Comparison of ENCODE assay signal across 12 mouse cellular contexts in the genomic region with DNA sequence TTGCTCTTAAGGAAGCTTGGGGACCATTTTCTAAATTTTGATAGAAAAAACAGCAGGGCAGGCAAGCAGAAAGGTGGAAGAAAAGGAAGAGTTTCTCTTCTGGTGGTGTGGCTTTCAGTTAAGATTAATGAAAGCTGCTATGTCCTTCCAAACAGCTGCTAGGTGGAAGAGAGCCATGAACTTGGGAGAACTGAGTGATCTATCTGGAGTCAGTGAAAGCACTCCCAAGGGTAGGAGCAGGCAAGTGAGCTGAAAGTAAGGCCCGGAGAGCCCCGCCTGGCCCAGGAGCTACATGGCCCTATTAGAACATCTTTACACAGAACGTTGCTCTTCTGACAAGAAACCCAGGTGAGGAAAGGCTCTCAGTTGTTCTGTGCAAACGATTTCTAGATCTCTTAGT.
DNase-seq lines count a peak whose midpoint lies in the region; ATAC-seq and TF ChIP-seq lines count a peak whose summit lies in the region.
"Had no signal": no experiment of that assay in that cellular context is flagged by ENCODE, and none has a peak within 500 bp of the region (broad histone marks: within the 10 kb centered on the region; RNA-seq: fewer than 3 reads in every experiment).

No protein-coding gene starts in this region.

- WGBS in kidney, embryonic 14.5 days = 76% methylated on average over 4 of the region's 4 CpGs
- 71% methylated on average over 4 of the region's 4 CpGs for WGBS in intestine, postnatal 0 days

- H3K4me1 ChIP-seq in kidney, embryonic 14.5 days (ENCODE audit: control insufficient read depth, insufficient read depth, low read length) = no peaks in the 10 kb centered on the region
- no peaks in the 10 kb centered on the region for H3K4me1 ChIP-seq in intestine, postnatal 0 days (replicated peaks; ENCODE audit: control insufficient read depth, insufficient read depth, low read length)

- no peak overlapping the region for H3K9ac ChIP-seq in kidney, embryonic 14.5 days (ENCODE audit: low read depth, low read length)
- no peak overlapping the region for H3K9ac ChIP-seq in intestine, postnatal 0 days (ENCODE audit: low read depth, low read length)
- H3K9ac ChIP-seq: liver, postnatal 0 days had no signal

- no peaks in the 10 kb centered on the region for H3K9me3 ChIP-seq in kidney, embryonic 14.5 days (ENCODE audit: control insufficient read depth, low read length)
- H3K9me3 ChIP-seq in intestine, postnatal 0 days (ENCODE audit: control insufficient read depth) = no peaks in the 10 kb centered on the region

- no peaks in the 10 kb centered on the region for H3K36me3 ChIP-seq in kidney, embryonic 14.5 days (ENCODE audit: control insufficient read depth, insufficient read depth, low read length)
- H3K36me3 ChIP-seq in intestine, postnatal 0 days (ENCODE audit: control insufficient read depth, insufficient read depth) = no peaks in the 10 kb centered on the region

- no peak for TF ChIP-seq CTCF in intestine, postnatal 0 days (IDR thresholded peaks at IDR 0.05; ENCODE audit: low read depth)

- no peak overlapping the region for H3K27ac ChIP-seq in kidney, embryonic 14.5 days (ENCODE audit: low read depth, low read length)
- H3K27ac ChIP-seq in intestine, postnatal 0 days (ENCODE audit: low read depth, low read length) = no peak overlapping the region
- H3K27ac ChIP-seq: left cerebral cortex, adult 2 months had no signal

- no peak overlapping the region for H3K4me3 ChIP-seq in kidney, embryonic 14.5 days (ENCODE audit: low read length)
- no peak overlapping the region for H3K4me3 ChIP-seq in intestine, postnatal 0 days (ENCODE audit: low read depth, low read length)
- H3K4me3 ChIP-seq: left cerebral cortex, adult 2 months had no signal

- intact Hi-C loops in heart, postnatal 10 days (cut with DNase I) = no loop called here

- ATAC-seq in kidney, embryonic 14.5 days (ENCODE audit: low FRiP score, low TSS enrichment) = no peak
- no peak for ATAC-seq in intestine, postnatal 0 days
- ATAC-seq: liver, postnatal 0 days had no signal

- H3K27me3 ChIP-seq in kidney, embryonic 14.5 days (ENCODE audit: control insufficient read depth, insufficient read depth, low read length) = no peaks in the 10 kb centered on the region
- no peaks in the 10 kb centered on the region for H3K27me3 ChIP-seq in intestine, postnatal 0 days (replicated peaks; ENCODE audit: control insufficient read depth, insufficient read depth, low read length)

- DNase-seq in kidney, postnatal 14 days = peak; percentile 9
- peak; percentile 49 for DNase-seq in adipocyte (ENCODE audit: low spot score)
- DNase-seq in gastrocnemius, adult 18-20 months (ENCODE audit: low spot score) = peak; percentile 82
- peak; percentile 71 to 77 for DNase-seq in heart, postnatal 10 days
- no peak for DNase-seq in urinary bladder, adult 2 months (ENCODE audit: low spot score)
- DNase-seq: cerebellum, adult 9-10 months; kidney, postnatal 36 days; liver, postnatal 0 days; right cerebral cortex, postnatal 14 days had no signal

- H3K4me2 ChIP-seq in kidney, embryonic 14.5 days (replicated peaks; ENCODE audit: low read depth, low read length) = no peak overlapping the region
- H3K4me2 ChIP-seq in intestine, postnatal 0 days (replicated peaks; ENCODE audit: low read depth) = no peak overlapping the region
